Mouse (Mus musculus): ENCODE results near the gene Lsm2.

GRCm38 (mm10) chr17:34943128-34943815 is 38.4 kb upstream of the Lsm2 start:
- TF ChIP-seq POLR2A (IDR thresholded peaks at IDR 0.05; ENCODE audit: low read depth, low read length), result no peak
- no peak for TF ChIP-seq CTCF (IDR thresholded peaks at IDR 0.05; ENCODE audit: extremely low read depth, insufficient read depth, insufficient read length, insufficient replicate concordance)
